Mouse (Mus musculus) ES-E14 (cell line): Measurements from ENCODE around the gene Khk.

Experiments used
- HCFC1 ChIP-seq: IDR thresholded peaks from 2 replicates; pipeline ENCODE4 v1.6.1; 2012; ENCODE audit warnings: low read length, inconsistent platforms, borderline replicate concordance; ENCODE audit not compliant: insufficient read depth
- MAFK ChIP-seq: IDR thresholded peaks from 2 replicates; pipeline ENCODE4 v1.6.1; 2014; ENCODE audit warnings: mild to moderate bottlenecking, low read depth, low read length, inconsistent platforms; ENCODE audit not compliant: insufficient read depth
- ZNF384 ChIP-seq: IDR thresholded peaks from 2 replicates; pipeline ENCODE4 v1.6.1; 2012; ENCODE audit warnings: low read depth, low read length, inconsistent platforms

GRCm38 (mm10) chr5:30934725-30935461, 13.7 kb downstream of the Khk start:
- TF ChIP-seq ZNF384 = no peak
- no peak for TF ChIP-seq MAFK
- TF ChIP-seq HCFC1 = no peak
